ENCODE assay signal across 24 mouse cellular contexts in the genomic region with DNA sequence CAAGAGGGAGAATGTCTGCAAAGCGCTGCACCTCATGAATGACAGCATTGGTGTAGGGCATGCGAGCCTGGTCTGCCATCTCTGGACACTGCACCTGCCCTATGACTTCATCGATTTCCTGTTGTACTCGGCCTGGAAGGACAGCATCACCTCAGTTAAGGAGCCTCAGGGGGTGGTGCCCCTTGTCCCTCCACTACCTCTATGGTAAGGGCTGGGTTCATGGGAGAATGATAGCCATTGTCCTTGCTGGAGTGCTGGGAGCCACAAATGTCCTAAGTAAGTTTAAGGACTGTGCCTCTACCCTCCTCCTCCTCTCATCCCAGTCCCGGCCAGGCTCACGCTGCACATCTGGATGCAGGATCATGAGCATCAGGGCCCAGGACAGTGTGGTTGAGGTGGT. TPM values are rescaled to one million over a fixed set of nuclear protein-coding genes. Genes with fewer than 3 reads are reported as not detected.
A peak's percentile ranks its signal among the peaks of the same experiment; 100 is the strongest.
DNase-seq lines count a peak whose midpoint lies in the region; ATAC-seq lines count a peak whose summit lies in the region.
"Had no signal": no experiment of that assay in that cellular context is flagged by ENCODE, and none has a peak within 500 bp of the region (broad histone marks: within the 10 kb centered on the region; RNA-seq: fewer than 3 reads in every experiment).

No protein-coding gene starts in this region.

- 93% methylated on average over 6 of the region's 6 CpGs for WGBS in intestine, embryonic 14.5 days
- 86% methylated on average over 6 of the region's 6 CpGs for WGBS in intestine, embryonic 16.5 days

- H3K9ac ChIP-seq in intestine, embryonic 14.5 days (ENCODE audit: low read length): no peak overlapping the region
- H3K9ac ChIP-seq in intestine, embryonic 16.5 days (ENCODE audit: low read depth, low read length): no peak overlapping the region
- H3K9ac ChIP-seq: embryonic facial prominence, embryonic 13.5 days; embryonic facial prominence, embryonic 15.5 days; forebrain, embryonic 12.5 days had no signal

- no peak overlapping the region for H3K4me2 ChIP-seq in intestine, embryonic 14.5 days (ENCODE audit: low read length)
- no peak overlapping the region for H3K4me2 ChIP-seq in intestine, embryonic 16.5 days (ENCODE audit: low read depth, low read length)
- H3K4me2 ChIP-seq: embryonic facial prominence, embryonic 13.5 days; embryonic facial prominence, embryonic 15.5 days; forebrain, embryonic 12.5 days had no signal

- DNase-seq in intestine, embryonic 14.5 days (ENCODE audit: low spot score): peak; percentile 31
- peak; percentile 0 for DNase-seq in lung, postnatal 10 days
- DNase-seq in lung, postnatal 4 days: no peak
- DNase-seq: adrenal gland, adult 2 months; adrenal gland, postnatal 10 days; adrenal gland, postnatal 25 days; cerebellum, adult 11 months; cerebellum, adult 18-20 months; cerebellum, adult 8-10 months; cerebellum, adult 9-11 months; cerebellum, postnatal 14 days; cerebellum, postnatal 36 days; embryo, embryonic 11 days had no signal

- no peaks in the 10 kb centered on the region for H3K4me1 ChIP-seq in intestine, embryonic 14.5 days (replicated peaks; ENCODE audit: control insufficient read depth, insufficient read depth, low read length)
- H3K4me1 ChIP-seq in intestine, embryonic 16.5 days (ENCODE audit: control insufficient read depth, insufficient read depth, low read length): 0 out of 2 replicates have a peak, but pooled peaks cover 4% of the 10 kb centered on the region

- H3K27me3 ChIP-seq in intestine, embryonic 14.5 days (replicated peaks; ENCODE audit: control insufficient read depth, insufficient read depth, low read length): no peaks in the 10 kb centered on the region
- no peaks in the 10 kb centered on the region for H3K27me3 ChIP-seq in intestine, embryonic 16.5 days (replicated peaks; ENCODE audit: control insufficient read depth, insufficient read depth, low read length)
- H3K27me3 ChIP-seq: embryonic facial prominence, embryonic 13.5 days; embryonic facial prominence, embryonic 15.5 days; forebrain, embryonic 12.5 days had no signal

- H3K9me3 ChIP-seq in intestine, embryonic 14.5 days (ENCODE audit: control insufficient read depth, low read length): no peaks in the 10 kb centered on the region
- H3K9me3 ChIP-seq in intestine, embryonic 16.5 days (ENCODE audit: control insufficient read depth, low read length): no peaks in the 10 kb centered on the region
- H3K9me3 ChIP-seq: embryonic facial prominence, embryonic 13.5 days; embryonic facial prominence, embryonic 15.5 days; forebrain, embryonic 10.5 days; forebrain, embryonic 12.5 days had no signal

- no peak overlapping the region for H3K4me3 ChIP-seq in intestine, embryonic 14.5 days (ENCODE audit: low read depth, low read length)
- no peak overlapping the region for H3K4me3 ChIP-seq in intestine, embryonic 16.5 days (ENCODE audit: low read length)
- H3K4me3 ChIP-seq: embryonic facial prominence, embryonic 13.5 days; embryonic facial prominence, embryonic 15.5 days; erythroblast, embryonic 14.5 days; forebrain, embryonic 10.5 days; forebrain, embryonic 12.5 days had no signal

- H3K27ac ChIP-seq in intestine, embryonic 14.5 days (ENCODE audit: low read depth): no peak overlapping the region
- H3K27ac ChIP-seq in intestine, embryonic 16.5 days (ENCODE audit: low read length): no peak overlapping the region
- H3K27ac ChIP-seq: embryonic facial prominence, embryonic 13.5 days; embryonic facial prominence, embryonic 15.5 days; forebrain, embryonic 10.5 days; forebrain, embryonic 12.5 days had no signal

- ATAC-seq in intestine, embryonic 14.5 days (replicated peaks; ENCODE audit: low FRiP score, low TSS enrichment, low read depth): no peak
- no peak for ATAC-seq in intestine, embryonic 16.5 days
- ATAC-seq: forebrain, embryonic 14.5 days; forebrain, embryonic 16.5 days had no signal

- H3K36me3 ChIP-seq in intestine, embryonic 14.5 days (ENCODE audit: control insufficient read depth, insufficient read depth, low read length): 0 out of 2 replicates have a peak, but pooled peaks cover 6% of the 10 kb centered on the region
- H3K36me3 ChIP-seq in intestine, embryonic 16.5 days (ENCODE audit: control insufficient read depth, insufficient read depth, low read length): no peaks in the 10 kb centered on the region
- H3K36me3 ChIP-seq: embryonic facial prominence, embryonic 15.5 days; forebrain, embryonic 10.5 days; forebrain, embryonic 12.5 days had no signal

RNA-seq across cellular contexts. Expression of a gene that starts 7.6 kb away (rescaled TPM):
- 8.4 and 8.5 TPM in 2 replicates for polyA plus RNA-seq in intestine, embryonic 14.5 days (2014; fragmentation: Nextera tagmentation; extraction: Ambion mirVana)
- 14.1 and 14.9 TPM in 2 replicates for polyA plus RNA-seq in intestine, embryonic 16.5 days (2015; fragmentation: Nextera tagmentation; extraction: Ambion mirVana)

RNA-seq across cellular contexts. Expression of a gene that starts 18.3 kb away (rescaled TPM):
- 426 and 466 TPM in 2 replicates for polyA plus RNA-seq in intestine, embryonic 14.5 days (2014; fragmentation: Nextera tagmentation; extraction: Ambion mirVana)
- 561 and 588 TPM in 2 replicates for polyA plus RNA-seq in intestine, embryonic 16.5 days (2015; fragmentation: Nextera tagmentation; extraction: Ambion mirVana)

RNA-seq across cellular contexts. Expression of a gene that starts 21.4 kb away (rescaled TPM):
- polyA plus RNA-seq in intestine, embryonic 14.5 days (2014; fragmentation: Nextera tagmentation; extraction: Ambion mirVana): not detected in 2 replicates
- polyA plus RNA-seq in intestine, embryonic 16.5 days (2015; fragmentation: Nextera tagmentation; extraction: Ambion mirVana): not detected in 2 replicates
- polyA plus RNA-seq: adrenal gland, adult 2 months; brain, embryonic 14.5 days; C2C12; embryonic facial prominence, embryonic 11.5 days; embryonic facial prominence, embryonic 13.5 days; embryonic facial prominence, embryonic 15.5 days; erythroblast, embryonic 14.5 days; forebrain, embryonic 10.5 days; forebrain, embryonic 12.5 days; forebrain, embryonic 14.5 days; forebrain, embryonic 16.5 days had no signal

RNA-seq across cellular contexts. Expression of a gene that starts 33.7 kb away (rescaled TPM):
- polyA plus RNA-seq in intestine, embryonic 14.5 days (2014; fragmentation: Nextera tagmentation; extraction: Ambion mirVana): 260 and 272 TPM in 2 replicates
- polyA plus RNA-seq in intestine, embryonic 16.5 days (2015; fragmentation: Nextera tagmentation; extraction: Ambion mirVana): 332 and 340 TPM in 2 replicates

RNA-seq across cellular contexts. Expression of a gene that starts 33.7 kb away (rescaled TPM):
- 9.9 and 13.2 TPM in 2 replicates for polyA plus RNA-seq in intestine, embryonic 14.5 days (2014; fragmentation: Nextera tagmentation; extraction: Ambion mirVana)
- 11.6 and 13.2 TPM in 2 replicates for polyA plus RNA-seq in intestine, embryonic 16.5 days (2015; fragmentation: Nextera tagmentation; extraction: Ambion mirVana)

Comparison
In these comparisons a context has a peak if more than half of its experiments do, and no peak if none do; other contexts are left out.
1. DNase-seq: peak in intestine, embryonic 14.5 days (single experiment) and lung, postnatal 10 days (single experiment); none in lung, postnatal 4 days (0 of 2).